Mouse (Mus musculus) liver, postnatal 0 days (tissue): ENCODE results near the gene Dgkz. TPM values are rescaled to one million over a fixed set of nuclear protein-coding genes. Genes with fewer than 3 reads are reported as not detected.

Experiments used
- ATAC-seq: fragments of 200-750 bp; cut with Nextera tagmentation; 2 replicates; pipeline ENCODE4 v1.8.0; 2017; ENCODE audit warnings: mild to moderate bottlenecking, moderate library complexity
- DNase-seq: peaks from one replicate; pipeline ENCODE4 v3.0.0-alpha.2; 2016
- H3K27ac ChIP-seq: fragments of 300-500 bp; sonication (generic); 2 replicates; pipeline ENCODE4 v1.5.1; 2014; ENCODE audit warnings: antibody characterized with exemption, moderate library complexity, mild to moderate bottlenecking, low read depth
- H3K27me3 ChIP-seq: fragments of 300-500 bp; sonication (generic); 2 replicates; pipeline ENCODE4 v1.6.1; 2014; ENCODE audit warnings: low read length, control low read depth, mixed read lengths; ENCODE audit not compliant: insufficient read depth
- H3K36me3 ChIP-seq: fragments of 300-500 bp; sonication (generic); replicated peaks from 2 replicates; pipeline ENCODE4 v1.6.1; 2014; ENCODE audit warnings: mild to moderate bottlenecking, control low read depth, low read length, moderate library complexity, mixed read lengths; ENCODE audit not compliant: insufficient read depth
- H3K4me1 ChIP-seq: fragments of 300-500 bp; sonication (generic); 2 replicates; pipeline ENCODE4 v1.6.1; 2014; ENCODE audit warnings: antibody characterized with exemption, mild to moderate bottlenecking, control low read depth; ENCODE audit not compliant: insufficient read depth
- H3K4me2 ChIP-seq: fragments of 300-500 bp; sonication (generic); 2 replicates; pipeline ENCODE4 v1.6.1; 2014; ENCODE audit warnings: low read depth, mild to moderate bottlenecking, low read length, moderate library complexity, mixed read lengths
- H3K4me3 ChIP-seq: fragments of 300-500 bp; sonication (generic); 2 replicates; pipeline ENCODE4 v1.5.1; 2014; ENCODE audit warnings: low read depth, low read length
- H3K9ac ChIP-seq: fragments of 300-500 bp; sonication (generic); replicated peaks from 2 replicates; pipeline ENCODE4 v1.6.1; 2014; ENCODE audit warnings: mild to moderate bottlenecking, moderate library complexity
- H3K9me3 ChIP-seq: fragments of 300-500 bp; sonication (generic); 2 replicates; pipeline ENCODE4 v1.6.1; 2016; ENCODE audit warnings: mild to moderate bottlenecking, control low read depth, low read length, mixed read lengths
- CTCF ChIP-seq: sonication (generic); IDR thresholded peaks from 2 replicates; pipeline ENCODE4 v1.5.1; 2016; ENCODE audit warnings: antibody characterized with exemption, low read depth
- EP300 ChIP-seq: IDR thresholded peaks from 2 replicates; pipeline ENCODE4 v1.6.1; 2016; ENCODE audit warnings: antibody characterized with exemption, low read depth, mild to moderate bottlenecking
- WGBS: fragments of 180-500 bp; shearing (Covaris S2); extraction: QIAGEN DNeasy Blood & Tissue Kit; methylation state at CpG from one replicate; pipeline ENCODE4 v1.1.7; 2014; ENCODE audit not compliant: insufficient replicate concordance; 5-methylcytosine and 5-hydroxymethylcytosine counted together
- polyA plus RNA-seq: library from polyadenylated mRNA; unstranded; fragments of >200 nt; fragmentation: Nextera tagmentation; extraction: Ambion mirVana; gene quantifications from 2 replicates; pipeline ENCODE4 v1.2.1, GENCODE M21; 2015

The Dgkz gene
- polyA plus RNA-seq, 1 experiment from 2014 or later = 15.9 TPM

DNA sequence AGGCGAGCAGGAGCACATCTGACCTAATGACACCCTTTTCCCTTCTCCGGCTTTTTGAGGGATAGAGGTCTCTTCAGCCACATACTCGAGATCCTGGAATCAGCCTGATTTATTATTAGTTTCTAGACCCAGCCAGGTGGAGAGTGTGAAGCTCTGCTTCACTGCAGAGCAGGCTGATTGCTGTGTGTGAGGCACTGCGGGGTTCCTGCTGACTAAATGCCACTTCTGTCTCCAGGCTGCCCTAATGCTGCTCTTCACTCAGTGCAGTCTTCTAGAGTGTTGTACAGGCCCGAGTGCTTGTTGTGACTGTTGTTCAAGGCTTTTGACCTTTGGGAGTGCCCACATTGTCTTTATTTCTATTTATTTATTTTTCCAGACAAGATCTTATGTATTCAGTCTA lies 73.3 kb downstream of the Dgkz start:
- Histone ChIP-seq H3K9ac (no peak overlapping the region), H3K27me3 (no peaks in the 10 kb centered on the region), H3K27ac (no peak overlapping the region), H3K4me1 (0 out of 2 replicates have a peak, but pooled peaks cover 2% of the 10 kb centered on the region), H3K36me3 (peaks cover 14% of the 10 kb centered on the region), H3K9me3 (no peaks in the 10 kb centered on the region), H3K4me2 (no peak overlapping the region), H3K4me3 (no peak overlapping the region)
- DNase-seq (no peak), ATAC-seq (no peak)
- 74% methylated on average over 5 of the region's 5 CpGs for WGBS
- no peak for TF ChIP-seq EP300
- no peak for TF ChIP-seq CTCF

DNA sequence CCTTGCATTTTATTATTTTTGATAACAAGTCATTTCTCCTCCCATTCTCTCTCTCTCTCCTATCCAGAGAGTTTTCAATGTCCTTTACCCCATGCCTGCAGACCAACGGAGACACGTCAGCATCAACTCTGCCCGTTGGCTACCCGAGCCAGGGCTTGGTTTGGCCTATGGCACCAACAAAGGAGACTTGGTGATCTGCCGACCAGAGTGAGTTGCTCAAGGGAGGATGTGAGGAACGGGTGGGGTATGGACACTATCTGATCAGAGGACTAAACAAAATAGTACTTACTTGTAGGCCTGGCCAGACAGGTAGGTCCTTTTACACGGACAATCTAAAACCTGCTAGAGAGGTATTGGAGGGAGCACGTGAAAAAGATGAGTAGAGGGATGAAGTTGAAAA lies 75.2 kb downstream of the Dgkz start:
- H3K4me3 ChIP-seq = no peak overlapping the region
- DNase-seq = no peak
- H3K4me1 ChIP-seq = no peaks in the 10 kb centered on the region
- H3K27ac ChIP-seq = no peak overlapping the region
- peaks cover 17% of the 10 kb centered on the region for H3K36me3 ChIP-seq
- H3K9ac ChIP-seq = no peak overlapping the region
- TF ChIP-seq CTCF = no peak
- H3K4me2 ChIP-seq = no peak overlapping the region
- 89% methylated on average over 8 of the region's 8 CpGs for WGBS
- no peaks in the 10 kb centered on the region for H3K9me3 ChIP-seq
- ATAC-seq = no peak
- H3K27me3 ChIP-seq = no peaks in the 10 kb centered on the region

- H3K27me3 ChIP-seq = no peaks in the 10 kb centered on the region
- ATAC-seq = no peak
- no peak for TF ChIP-seq EP300
- TF ChIP-seq CTCF = no peak
- no peak overlapping the region for H3K4me2 ChIP-seq
- no peak overlapping the region for H3K27ac ChIP-seq
- peaks cover 17% of the 10 kb centered on the region for H3K36me3 ChIP-seq
- no peak overlapping the region for H3K4me3 ChIP-seq
- WGBS = 93% methylated on average over 3 of the region's 3 CpGs
- H3K9me3 ChIP-seq = no peaks in the 10 kb centered on the region
- H3K4me1 ChIP-seq = no peaks in the 10 kb centered on the region
- no peak for DNase-seq
- H3K9ac ChIP-seq = no peak overlapping the region
These were observed 76.5 kb downstream of the Dgkz start for GRCm38 (mm10) chr2:91899141-91899540.

GRCm38 (mm10) chr2:91897968-91898367 lies 77.7 kb downstream of the Dgkz start:
- no peak overlapping the region for H3K4me2 ChIP-seq
- no peaks in the 10 kb centered on the region for H3K27me3 ChIP-seq
- H3K4me1 ChIP-seq = no peaks in the 10 kb centered on the region
- no peak overlapping the region for H3K27ac ChIP-seq
- ATAC-seq (peak; percentile 67), DNase-seq (no peak)
- H3K9me3 ChIP-seq = no peaks in the 10 kb centered on the region
- peaks cover 23% of the 10 kb centered on the region for H3K36me3 ChIP-seq
- no peak for TF ChIP-seq EP300
- no peak for TF ChIP-seq CTCF
- H3K9ac ChIP-seq = no peak overlapping the region
- H3K4me3 ChIP-seq = no peak overlapping the region

GRCm38 (mm10) chr2:91895401-91895800 lies 80.3 kb downstream of the Dgkz start:
- H3K9me3 ChIP-seq = no peaks in the 10 kb centered on the region
- no peak overlapping the region for H3K27ac ChIP-seq
- no peaks in the 10 kb centered on the region for H3K4me1 ChIP-seq
- H3K4me2 ChIP-seq = no peak overlapping the region
- H3K9ac ChIP-seq = no peak overlapping the region
- ATAC-seq = no peak
- H3K27me3 ChIP-seq = no peaks in the 10 kb centered on the region
- H3K4me3 ChIP-seq = no peak overlapping the region
- 86% methylated on average over 3 of the region's 3 CpGs for WGBS
- H3K36me3 ChIP-seq = peaks cover 14% of the 10 kb centered on the region; the same call in 1 of the 2 replicates
- no peak for TF ChIP-seq CTCF
- TF ChIP-seq EP300 = no peak
- no peak for DNase-seq

DNA sequence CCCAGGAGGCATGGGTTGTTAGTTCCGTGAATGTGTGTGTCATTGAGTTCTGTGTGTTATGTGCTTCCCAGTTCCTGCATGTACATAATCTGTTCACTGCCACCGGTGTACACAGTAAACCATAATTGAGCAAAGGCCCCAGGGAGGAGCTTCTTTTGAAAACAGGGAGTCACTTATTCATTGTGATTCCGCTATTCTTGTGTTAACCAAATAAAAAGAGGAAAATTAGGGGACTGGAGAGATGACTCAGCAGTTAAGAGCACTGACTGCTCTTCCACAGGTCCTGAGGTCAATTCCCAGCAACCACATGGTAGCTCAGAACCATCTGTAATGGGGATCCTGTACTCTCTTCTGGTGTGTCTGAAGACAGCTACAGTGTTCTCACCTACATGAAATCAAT lies 80.9 kb downstream of the Dgkz start:
- H3K9ac ChIP-seq = no peak overlapping the region
- DNase-seq = no peak
- H3K4me1 ChIP-seq = no peaks in the 10 kb centered on the region
- H3K27me3 ChIP-seq = no peaks in the 10 kb centered on the region
- TF ChIP-seq CTCF (no peak), EP300 (no peak)
- no peak overlapping the region for H3K4me3 ChIP-seq
- no peak for ATAC-seq
- H3K4me2 ChIP-seq = no peak overlapping the region
- H3K9me3 ChIP-seq = no peaks in the 10 kb centered on the region
- H3K27ac ChIP-seq = no peak overlapping the region
- 84% methylated on average over 3 of the region's 3 CpGs for WGBS
- peaks cover 11% of the 10 kb centered on the region; the same call in 1 of the 2 replicates for H3K36me3 ChIP-seq

- no peak overlapping the region for H3K27ac ChIP-seq
- 76% methylated on average over 4 of the region's 4 CpGs for WGBS
- H3K9me3 ChIP-seq = no peaks in the 10 kb centered on the region
- TF ChIP-seq CTCF = no peak
- no peak for TF ChIP-seq EP300
- H3K4me1 ChIP-seq = no peaks in the 10 kb centered on the region
- H3K36me3 ChIP-seq = peaks cover 13% of the 10 kb centered on the region
- no peak for ATAC-seq
- H3K4me2 ChIP-seq = no peak overlapping the region
- H3K9ac ChIP-seq = no peak overlapping the region
- H3K4me3 ChIP-seq = no peak overlapping the region
- DNase-seq = no peak
- H3K27me3 ChIP-seq = no peaks in the 10 kb centered on the region
These were observed 91.0 kb downstream of the Dgkz start for GRCm38 (mm10) chr2:91884616-91885015.
